Mouse (Mus musculus) heart, postnatal 0 days (tissue): ENCODE measurements at regions not wholly inside any gene's neighbourhood (a gene's known extent, or its start where the extent isn't known, plus 50 kb on each side); places are given as distances from the start of the nearest gene placed in this dataset.

Experiments used
- CTCF ChIP-seq: IDR thresholded peaks from 2 replicates; pipeline ENCODE4 v1.5.1; 2016; ENCODE audit warnings: antibody characterized with exemption, control low read depth, low read depth
- EP300 ChIP-seq: IDR thresholded peaks from 2 replicates; pipeline ENCODE4 v1.6.1; 2016; ENCODE audit warnings: antibody characterized with exemption, low read depth

GRCm38 (mm10) chr12:26206036-26206435 lies 209.0 kb downstream of the Rnf144a start:
- TF ChIP-seq CTCF, result no peak
- no peak for TF ChIP-seq EP300
